Mouse (Mus musculus) embryonic fibroblast, embryonic 13.5 days (primary cell): ENCODE results near the gene Orm3.

ENCODE experiments used
- CTCF ChIP-seq: IDR thresholded peaks from 2 replicates; pipeline ENCODE4 v1.5.1; 2011; ENCODE audit warnings: mild to moderate bottlenecking, control low read depth, low read length, moderate library complexity, borderline replicate concordance; ENCODE audit not compliant: insufficient read depth
- POLR2A ChIP-seq: IDR thresholded peaks from 2 replicates; pipeline ENCODE4 v1.6.1; 2011; ENCODE audit warnings: low read depth, mild to moderate bottlenecking, control low read depth, low read length, moderate library complexity

- TF ChIP-seq POLR2A = peak; percentile 70
- no peak for TF ChIP-seq CTCF
Observed at GRCm38 (mm10) chr4:63403040-63403959, 47.3 kb downstream of the Orm3 start, which contains the start of gene Akna.
